Mouse (Mus musculus) cerebellum, adult 9-11 months (tissue): ENCODE measurements around the gene Nav2.
A peak's percentile ranks its signal among the peaks of the same experiment; 100 is the strongest.

Experiments used
- DNase-seq: peaks from one replicate; pipeline ENCODE4 v3.0.0; 2022

Gene Nav2

DNA sequence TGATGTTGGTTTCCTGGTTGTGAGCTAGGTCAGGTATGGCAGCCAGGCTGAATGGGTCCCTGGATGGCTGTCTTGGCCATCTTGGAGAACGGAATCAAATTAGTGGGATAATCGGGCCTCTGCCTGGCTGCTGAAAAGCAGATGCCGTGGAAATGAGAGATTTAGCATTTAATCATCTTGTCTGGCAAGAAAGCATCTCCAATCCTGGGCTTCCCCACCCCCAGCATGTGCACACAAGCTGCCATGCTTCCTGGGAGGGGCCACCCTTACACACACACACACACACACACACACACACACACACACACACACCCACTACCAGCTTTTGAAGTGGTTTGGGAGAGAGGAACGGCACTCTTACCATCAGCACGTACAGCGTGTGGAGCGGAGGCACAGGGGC is 506.6 kb downstream of the Nav2 start:
- no peak for DNase-seq

- no peak for DNase-seq
Measured at GRCm38 (mm10) chr7:49415716-49416115, 507.2 kb downstream of the Nav2 start.

GRCm38 (mm10) chr7:49418841-49419240 is 510.3 kb downstream of the Nav2 start:
- no peak for DNase-seq

- no peak for DNase-seq
Measured at GRCm38 (mm10) chr7:49420139-49420802, 511.8 kb downstream of the Nav2 start.

DNA sequence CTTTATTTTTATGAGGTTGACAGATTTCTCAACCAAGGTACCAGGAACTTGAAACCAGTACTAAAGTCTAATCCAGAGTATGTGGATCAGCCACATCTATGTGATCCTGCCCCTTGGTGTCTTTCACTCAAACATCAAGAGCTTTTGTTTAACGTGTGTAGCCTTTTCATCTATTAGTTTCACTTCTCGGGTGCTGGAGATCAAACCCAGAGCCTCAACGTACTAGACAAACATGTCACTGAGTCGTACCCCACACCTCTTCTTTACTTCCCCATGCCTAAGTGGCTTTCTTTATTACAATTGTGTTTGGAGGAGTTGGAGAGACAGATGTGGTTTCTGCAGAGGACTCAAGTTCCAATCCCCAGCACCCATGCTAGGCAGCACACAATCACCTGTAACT is 512.7 kb downstream of the Nav2 start:
- no peak for DNase-seq

DNA sequence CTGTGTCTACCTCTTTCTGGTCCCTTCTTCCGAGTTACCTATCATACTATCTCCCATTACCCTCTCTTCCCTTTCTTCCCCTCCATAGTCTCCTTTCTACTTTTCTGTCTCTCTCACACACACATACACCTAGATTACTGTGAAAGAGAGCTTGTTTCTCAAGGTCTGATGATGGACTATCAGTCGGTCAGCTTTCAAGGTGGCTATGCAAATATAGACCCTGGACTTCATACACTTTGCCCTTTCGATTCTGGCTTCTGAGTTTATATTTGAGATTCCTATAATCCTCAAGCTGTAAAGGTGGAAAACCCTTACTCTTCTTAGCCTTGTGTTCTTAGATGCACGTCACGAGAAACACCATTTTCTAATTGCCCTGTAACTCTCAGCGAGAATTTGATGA is 515.4 kb downstream of the Nav2 start:
- no peak for DNase-seq

DNA sequence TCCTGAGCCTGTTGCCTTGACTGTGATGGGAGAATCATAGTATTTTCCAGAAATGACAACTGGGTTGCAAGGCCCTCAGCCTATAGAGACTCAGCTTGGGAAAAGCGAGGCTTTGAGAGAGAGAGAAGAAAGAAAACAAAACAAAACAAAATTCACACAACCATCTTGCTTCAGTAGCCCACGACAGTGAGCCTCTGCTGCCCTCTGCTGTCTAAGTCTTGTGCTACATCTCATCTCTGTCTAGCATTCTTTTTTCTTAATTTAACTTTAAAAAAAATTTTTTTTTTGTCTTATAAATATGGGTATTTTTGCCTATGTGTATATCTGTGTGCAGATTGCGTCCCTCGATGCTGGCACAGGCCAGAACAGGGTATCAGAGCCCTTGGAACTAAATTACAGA is 517.5 kb downstream of the Nav2 start:
- DNase-seq: no peak

DNA sequence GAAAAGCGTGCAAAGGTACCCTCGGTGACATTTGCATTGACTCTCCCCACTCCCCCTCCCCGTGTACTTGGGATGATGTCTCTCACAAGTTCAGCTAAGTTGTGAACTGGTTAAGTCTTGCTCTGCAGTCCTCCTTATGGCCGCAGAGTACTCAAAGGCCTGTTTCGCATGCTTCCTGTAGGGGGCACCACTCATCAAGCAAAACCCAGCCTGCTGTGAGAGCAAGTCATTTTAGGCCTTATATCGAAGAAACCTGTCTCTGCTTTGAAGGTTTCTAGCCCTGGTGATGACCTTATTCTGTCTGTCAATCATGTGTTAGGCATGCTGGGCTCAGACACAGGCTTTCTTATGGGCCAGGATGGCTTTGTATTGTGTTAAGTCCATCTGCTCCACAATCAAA is 519.3 kb downstream of the Nav2 start:
- no peak for DNase-seq

DNA sequence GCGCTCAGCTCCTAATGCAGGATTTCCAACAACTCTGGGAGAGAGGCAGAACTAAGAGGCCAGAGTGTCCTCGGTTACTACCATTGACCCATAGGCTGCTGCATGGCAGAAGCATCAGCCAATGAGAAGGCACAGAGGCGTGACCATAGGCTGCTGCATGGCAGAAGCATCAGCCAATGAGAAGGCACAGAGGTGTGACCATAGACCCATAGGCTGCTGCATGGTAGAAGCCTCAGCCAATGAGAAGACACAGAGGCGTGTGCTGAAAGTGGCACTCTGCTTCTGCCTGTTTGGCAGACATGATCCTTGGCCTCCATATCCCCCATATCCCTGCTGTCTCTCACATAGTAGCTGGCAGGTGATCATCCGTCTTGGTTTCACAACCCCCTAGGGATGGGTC is 520.4 kb downstream of the Nav2 start:
- DNase-seq: no peak

DNA sequence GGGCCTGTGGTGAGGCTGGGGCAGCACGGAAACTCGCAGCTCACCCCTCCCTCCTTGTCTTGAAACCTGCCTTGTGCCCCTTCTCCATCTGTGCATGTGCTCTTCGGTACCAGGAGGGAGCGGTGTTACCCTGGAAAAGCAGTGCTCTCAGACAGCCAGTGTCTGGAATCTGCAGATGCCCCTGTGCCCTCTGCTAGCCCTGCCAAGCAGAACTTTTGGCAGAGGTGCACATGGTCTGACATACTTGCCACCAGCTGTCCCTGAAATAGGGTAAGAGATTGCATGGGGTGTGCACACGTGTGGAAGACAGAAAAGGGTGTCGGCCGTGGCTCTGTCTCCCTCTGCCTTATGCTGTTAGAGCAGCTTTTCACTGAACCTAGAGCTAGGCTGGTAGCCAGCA is 522.3 kb downstream of the Nav2 start:
- DNase-seq: peak; percentile 33

DNA sequence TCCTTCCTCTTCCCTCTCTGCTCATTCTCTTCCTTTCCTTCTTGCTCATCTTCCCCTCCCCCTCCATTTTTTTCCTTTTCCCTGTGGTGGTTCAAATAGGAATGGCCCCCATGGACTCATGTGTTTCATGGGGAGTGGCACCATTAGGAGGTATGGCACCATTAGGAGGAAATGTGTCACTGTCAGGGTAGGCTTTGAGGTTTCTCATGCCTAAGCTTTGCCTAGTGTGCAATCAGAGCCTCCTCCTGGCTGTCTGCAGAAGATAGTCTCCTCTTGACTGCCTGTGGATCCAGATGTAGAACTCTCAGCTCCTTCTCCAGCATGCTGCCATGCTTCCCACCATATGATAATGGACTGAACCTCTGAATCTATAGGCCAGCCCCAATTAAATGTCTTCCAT is 525.4 kb downstream of the Nav2 start:
- no peak for DNase-seq

- DNase-seq: no peak
Measured at GRCm38 (mm10) chr7:49436492-49436891, 528.0 kb downstream of the Nav2 start.

- no peak for DNase-seq
Measured at GRCm38 (mm10) chr7:49437901-49438300, 529.4 kb downstream of the Nav2 start.

- no peak for DNase-seq
Measured at GRCm38 (mm10) chr7:49439136-49439535, 530.6 kb downstream of the Nav2 start.

DNA sequence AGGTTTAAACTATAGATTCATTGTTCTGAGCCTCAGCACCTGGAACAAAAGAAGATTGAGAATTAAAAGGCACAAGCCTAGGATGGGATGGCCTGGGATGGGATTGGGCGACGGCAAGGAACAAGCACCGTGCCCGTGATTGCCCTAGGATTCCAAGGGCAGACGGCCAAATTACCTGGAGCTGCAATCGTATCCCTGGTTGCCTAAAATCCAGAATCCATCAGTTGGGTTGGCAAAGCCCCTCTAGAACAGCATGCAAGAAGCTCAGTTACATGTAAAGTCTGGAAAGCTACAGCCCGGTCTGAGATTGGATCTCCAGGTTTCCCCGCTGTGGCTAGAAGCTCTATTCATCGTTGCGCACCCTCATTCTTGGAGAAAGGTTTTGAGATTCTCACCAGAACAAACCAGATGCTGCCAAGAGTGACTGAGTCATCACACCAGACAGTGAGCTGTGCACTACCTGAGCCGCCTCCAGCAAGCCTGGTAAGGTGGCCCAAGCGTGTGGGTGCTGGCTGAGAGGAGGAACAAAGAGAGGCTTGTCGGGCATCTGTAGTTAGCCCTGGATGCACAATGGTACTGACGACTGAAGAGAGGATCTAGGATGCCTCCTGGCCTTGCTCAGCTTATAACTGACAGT is 531.9 kb downstream of the Nav2 start:
- DNase-seq: no peak

GRCm38 (mm10) chr7:49442174-49442573 is 533.7 kb downstream of the Nav2 start:
- no peak for DNase-seq

DNA sequence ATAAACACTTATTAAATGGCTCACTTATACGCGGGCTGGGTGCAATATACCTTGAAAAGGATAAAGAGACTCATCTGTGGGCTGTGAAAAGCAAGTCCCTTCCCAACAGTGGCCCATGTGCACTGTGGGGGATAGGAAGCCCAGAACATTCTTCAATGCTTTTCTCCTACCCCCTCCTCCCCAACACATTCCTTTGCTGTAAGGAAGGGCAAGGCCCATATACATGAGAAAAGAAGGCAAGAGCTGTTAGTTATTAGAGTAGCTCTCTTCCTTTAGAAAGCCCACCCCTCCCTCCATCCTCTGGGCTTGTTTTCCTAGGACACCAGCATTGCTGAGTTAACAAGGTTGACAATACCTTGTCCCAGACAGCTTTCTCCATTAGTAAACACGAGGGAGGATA is 540.1 kb downstream of the Nav2 start:
- DNase-seq: no peak

DNA sequence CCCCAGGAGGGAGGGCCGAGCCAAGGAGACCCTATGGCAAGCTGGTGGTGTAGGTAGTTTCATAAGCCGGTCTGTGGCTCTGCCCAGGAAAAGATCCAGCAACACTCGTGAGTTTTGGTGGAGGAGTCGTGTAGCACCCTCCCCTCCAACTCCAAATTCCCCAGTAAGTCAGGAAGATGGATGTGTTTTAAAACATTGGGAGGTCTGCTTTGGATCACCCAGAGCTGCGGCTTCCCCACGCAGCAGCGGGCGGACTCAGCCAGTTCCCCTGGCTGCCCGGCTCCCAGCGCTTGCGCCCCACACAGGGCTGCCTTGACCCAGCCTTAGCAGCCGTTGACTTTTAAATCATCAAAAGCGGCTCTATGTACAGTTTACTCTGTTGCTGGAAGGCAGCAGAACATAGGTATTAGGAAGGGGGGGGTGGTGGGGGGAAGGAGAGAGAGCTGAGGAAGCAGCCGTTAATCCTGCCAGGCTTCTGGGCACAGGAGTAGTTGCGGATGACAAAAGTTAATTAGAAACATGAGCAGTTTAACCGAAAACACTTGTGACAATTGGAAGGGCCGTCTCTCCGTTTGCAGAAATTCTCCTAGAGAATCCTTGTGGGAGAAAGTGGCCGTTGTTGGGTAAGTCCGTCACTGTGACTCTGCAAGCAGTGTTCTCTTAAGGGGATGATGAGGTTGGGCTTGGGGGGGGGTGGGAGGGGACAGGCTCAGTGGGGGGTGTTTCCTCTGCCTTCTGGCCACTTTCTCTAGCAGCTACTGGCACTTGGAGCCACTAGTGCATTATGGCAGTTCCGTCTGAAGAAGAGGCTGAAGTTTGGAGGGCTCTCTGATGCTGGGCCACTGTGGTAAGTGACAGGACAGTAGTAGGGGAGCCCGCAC is 542.0 kb downstream of the Nav2 start:
- DNase-seq: no peak

- DNase-seq: no peak
Measured at GRCm38 (mm10) chr7:49451240-49451639, 542.7 kb downstream of the Nav2 start.

DNA sequence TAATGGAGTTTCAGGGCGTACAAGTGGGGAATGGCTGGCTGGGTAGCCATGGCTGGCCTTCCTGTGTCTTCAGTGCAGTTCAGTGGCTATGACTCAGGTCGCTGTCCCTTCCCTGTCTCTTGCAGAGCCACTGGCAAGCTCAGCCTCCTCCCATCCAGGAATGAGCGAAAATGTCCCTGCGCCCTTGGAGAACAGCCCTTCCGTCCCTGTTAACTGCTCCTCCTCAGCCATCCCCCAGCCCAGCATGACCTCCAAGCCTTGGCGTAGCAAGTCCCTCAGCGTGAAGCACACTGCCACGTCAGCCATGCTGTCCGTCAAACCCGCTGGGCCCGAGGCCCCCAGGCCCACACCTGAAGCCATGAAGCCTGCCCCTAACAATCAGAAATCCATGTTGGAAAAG is 543.8 kb downstream of the Nav2 start:
- DNase-seq: no peak

- no peak for DNase-seq
Measured at GRCm38 (mm10) chr7:49454601-49455000, 546.1 kb downstream of the Nav2 start.

DNA sequence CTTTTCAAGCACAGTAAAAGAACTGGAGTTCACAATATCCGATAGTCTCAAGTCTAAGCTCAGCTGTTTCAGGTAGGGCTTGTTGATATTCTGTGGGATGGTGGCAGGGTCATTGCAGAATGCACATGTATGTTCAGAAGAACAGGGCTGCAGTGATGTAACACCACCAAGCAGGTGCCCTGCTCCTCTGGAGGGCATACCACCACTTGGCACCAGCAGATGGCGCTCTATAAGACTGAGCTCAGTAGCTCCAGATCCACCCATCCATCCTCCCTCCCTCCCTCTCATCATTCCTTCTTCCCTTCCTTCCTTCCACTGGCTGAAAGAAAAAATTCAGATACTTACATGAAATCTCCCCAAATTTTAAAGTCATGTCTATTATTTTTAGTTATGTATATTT is 547.6 kb downstream of the Nav2 start:
- DNase-seq: peak; percentile 39

DNA sequence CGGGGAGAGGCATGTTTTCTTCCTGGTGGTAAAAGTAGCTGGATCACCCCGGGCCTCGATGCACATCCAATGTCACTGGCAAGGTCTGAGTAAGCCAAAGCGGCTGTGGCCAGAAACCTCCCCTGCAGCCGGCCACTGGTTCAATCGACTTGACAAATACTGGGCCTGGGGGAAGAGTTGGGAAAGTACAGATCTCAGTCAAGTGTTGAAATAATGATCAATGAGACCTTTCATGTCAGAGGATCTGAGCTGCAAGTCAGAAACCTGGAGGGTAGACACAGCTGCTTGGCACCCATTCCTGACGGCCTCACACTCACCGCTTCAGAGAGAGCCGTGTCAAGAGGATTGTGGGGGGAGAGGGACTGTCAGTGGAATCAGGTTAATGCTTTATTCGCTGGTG is 548.9 kb downstream of the Nav2 start:
- no peak for DNase-seq

DNA sequence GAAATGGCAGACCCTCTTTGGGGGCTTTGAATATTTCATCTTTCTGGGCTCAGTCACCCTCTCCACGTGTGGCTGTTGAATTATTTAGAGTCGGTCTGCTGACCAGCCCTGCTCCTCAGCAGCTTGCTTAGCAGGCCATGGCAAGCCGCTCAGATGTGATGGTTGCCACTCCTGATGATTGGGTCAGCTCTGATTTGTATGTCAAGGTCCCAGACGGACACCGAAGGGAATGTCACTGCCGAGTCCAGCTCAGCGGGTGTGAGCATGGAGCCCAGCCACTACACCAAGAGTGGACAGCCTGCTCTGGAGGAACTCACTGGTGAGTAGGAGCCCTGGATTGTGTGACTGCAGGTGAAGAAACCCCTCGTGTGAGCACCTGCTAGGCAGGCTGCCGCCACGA is 549.4 kb downstream of the Nav2 start:
- no peak for DNase-seq
